Mouse (Mus musculus) regulatory T cell (primary cell): ENCODE data around the gene Blvra.
"Not testable (repeated sequence)": the region's sequence is repeated elsewhere in the genome, so short reads cannot be mapped to it uniquely, and the experiment has no call there.

ENCODE experiments used
- in situ Hi-C: fragments of 300-600 bp; cut with MboI, MseI; formaldehyde crosslinking; loops from one replicate; pipeline ENCODE4 v1.15.1; 2025; ENCODE audit warnings: high pct_unique_total_duplicates

Blvra gene

GRCm38 (mm10) chr2:127070435-127070841 is at the start of gene Blvra:
Gene Blvra, plus strand, starts transcription at chr2:127070665.
- in situ Hi-C loops = no loop called here

GRCm38 (mm10) chr2:127035006-127035605 is 35.4 kb upstream of the Blvra start:
- in situ Hi-C loops = no loop called here

- in situ Hi-C loops = no loop called here
Measured at GRCm38 (mm10) chr2:127037299-127037698, 33.2 kb upstream of the Blvra start.

GRCm38 (mm10) chr2:127061471-127061870 is 9.0 kb upstream of the Blvra start:
- in situ Hi-C loops = no loop called here

- in situ Hi-C loops = no loop called here
Measured at GRCm38 (mm10) chr2:127068806-127069205, 1.7 kb upstream of the Blvra start.

GRCm38 (mm10) chr2:127069781-127070434 is 557 bp upstream of the Blvra start:
- in situ Hi-C loops = no loop called here

- in situ Hi-C loops = no loop called here
Measured at GRCm38 (mm10) chr2:127070879-127071278, 414 bp downstream of the Blvra start.

- in situ Hi-C loops = no loop called here
Measured at GRCm38 (mm10) chr2:127074116-127074515, 3.7 kb downstream of the Blvra start.

GRCm38 (mm10) chr2:127077611-127078010 is 7.1 kb downstream of the Blvra start:
- in situ Hi-C loops = no loop called here

GRCm38 (mm10) chr2:127079066-127079465 is 8.6 kb downstream of the Blvra start:
- in situ Hi-C loops = not testable (repeated sequence)

GRCm38 (mm10) chr2:127079881-127080590 is 9.6 kb downstream of the Blvra start:
- in situ Hi-C loops = no loop called here

GRCm38 (mm10) chr2:127080591-127081218 is 10.2 kb downstream of the Blvra start:
- in situ Hi-C loops = no loop called here

GRCm38 (mm10) chr2:127086235-127086634 is 15.8 kb downstream of the Blvra start:
- in situ Hi-C loops = no loop called here

GRCm38 (mm10) chr2:127090151-127090550 is 19.7 kb downstream of the Blvra start:
- in situ Hi-C loops = not testable (repeated sequence)

- in situ Hi-C loops = no loop called here
Measured at GRCm38 (mm10) chr2:127092000-127092399, 21.5 kb downstream of the Blvra start.

- in situ Hi-C loops = no loop called here
Measured at GRCm38 (mm10) chr2:127108986-127109385, 38.5 kb downstream of the Blvra start.

- in situ Hi-C loops = no loop called here
Measured at GRCm38 (mm10) chr2:127121591-127122235, 51.2 kb downstream of the Blvra start.

- in situ Hi-C loops = loop anchor here (25.0 kb wide), 1 partner anchor 1233 kb away; no protein-coding TSS in a partner anchor
Measured at GRCm38 (mm10) chr2:127128926-127129325, 58.5 kb downstream of the Blvra start.

GRCm38 (mm10) chr2:127131353-127131752 is 60.9 kb downstream of the Blvra start:
- in situ Hi-C loops = loop anchor here (25.0 kb wide), 1 partner anchor 1231 kb away; no protein-coding TSS in a partner anchor

- in situ Hi-C loops = loop anchor here (25.0 kb wide), 1 partner anchor 1228 kb away; no protein-coding TSS in a partner anchor
Measured at GRCm38 (mm10) chr2:127133621-127134461, 63.4 kb downstream of the Blvra start, which contains the start of gene Ncaph. Gene Ncaph, minus strand, starts transcription at chr2:127133954.
